Mouse (Mus musculus): ENCODE data around the gene Hoxd9.

Hoxd9 gene

GRCm38 (mm10) chr2:74699053-74699430 lies 1.5 kb downstream of the Hoxd9 start:
- DNase-seq, result no peak

GRCm38 (mm10) chr2:74699664-74700545 lies 2.4 kb downstream of the Hoxd9 start:
- no peak for DNase-seq

- DNase-seq, result no peak
Observed at GRCm38 (mm10) chr2:74700546-74701112, 3.1 kb downstream of the Hoxd9 start.

- peak; percentile 45 to 61 for DNase-seq
Observed at GRCm38 (mm10) chr2:74701949-74702819, 4.7 kb downstream of the Hoxd9 start.

- no peak for DNase-seq
Observed at GRCm38 (mm10) chr2:74702820-74703219, 5.3 kb downstream of the Hoxd9 start.

GRCm38 (mm10) chr2:74703317-74703716 lies 5.8 kb downstream of the Hoxd9 start:
- DNase-seq, result no peak

GRCm38 (mm10) chr2:74703720-74704392 lies 6.3 kb downstream of the Hoxd9 start:
- DNase-seq, result no peak

GRCm38 (mm10) chr2:74704393-74704998 lies 7.0 kb downstream of the Hoxd9 start, which contains the start of gene Hoxd8:
Gene Hoxd8 (plus strand): TSS chr2:74704615.
- DNase-seq, result no peak

- no peak for DNase-seq
Observed at GRCm38 (mm10) chr2:74704999-74705466, 7.5 kb downstream of the Hoxd9 start.

GRCm38 (mm10) chr2:74705467-74706089 lies 8.1 kb downstream of the Hoxd9 start:
- no peak for DNase-seq

GRCm38 (mm10) chr2:74706393-74706960 lies 8.9 kb downstream of the Hoxd9 start:
- DNase-seq, result no peak

- DNase-seq, result no peak
Observed at GRCm38 (mm10) chr2:74707599-74707998, 10.1 kb downstream of the Hoxd9 start.

GRCm38 (mm10) chr2:74708676-74709075 lies 11.1 kb downstream of the Hoxd9 start:
- DNase-seq, result no peak

GRCm38 (mm10) chr2:74709465-74710419 lies 12.2 kb downstream of the Hoxd9 start:
- no peak for DNase-seq

GRCm38 (mm10) chr2:74710929-74711543 lies 13.5 kb downstream of the Hoxd9 start:
- no peak for DNase-seq

GRCm38 (mm10) chr2:74711721-74712621 lies 14.4 kb downstream of the Hoxd9 start, which contains the start of the genes Hoxd3 and Hoxd4:
Gene Hoxd3 (plus strand): TSS chr2:74711927.
Gene Hoxd4 (plus strand): TSS chr2:74711929.
- DNase-seq, result no peak

- no peak for DNase-seq
Observed at GRCm38 (mm10) chr2:74713239-74714150, 16.0 kb downstream of the Hoxd9 start.

All from thymus, postnatal 36 days (tissue).